Mouse (Mus musculus) E14TG2a.4 (cell line): ENCODE measurements around the gene Mt4.
A peak's percentile ranks its signal among the peaks of the same experiment; 100 is the strongest.
"Not testable (repeated sequence)": the region's sequence is repeated elsewhere in the genome, so short reads cannot be mapped to it uniquely, and the experiment has no call there.

ENCODE experiments used
- H3K27me3 ChIP-seq: 2 replicates; pipeline ENCODE4 v1.6.1; 2014; ENCODE audit warnings: low read length, control low read depth; ENCODE audit not compliant: insufficient read depth
- H3K36me3 ChIP-seq: 2 replicates; pipeline ENCODE4 v1.6.1; 2014; ENCODE audit warnings: low read length, control low read depth; ENCODE audit not compliant: insufficient read depth
- H3K4me1 ChIP-seq: replicated peaks from 2 replicates; pipeline ENCODE4 v1.6.1; 2014; ENCODE audit warnings: low read depth, low read length, control low read depth
- H3K4me3 ChIP-seq: replicated peaks from 2 replicates; pipeline ENCODE4 v1.5.1; 2014; ENCODE audit warnings: mild to moderate bottlenecking, low read length
- H3K9me3 ChIP-seq: 2 replicates; pipeline ENCODE4 v1.6.1; 2014; ENCODE audit warnings: low read length, control low read depth
- CTCF ChIP-seq: conservative IDR thresholded peaks from 2 replicates; pipeline ENCODE4 v1.5.1; 2014; ENCODE audit warnings: low read length
- NANOG ChIP-seq: IDR thresholded peaks from 2 replicates; pipeline ENCODE4 v1.6.1; 2014; ENCODE audit warnings: borderline replicate concordance, low read length, mixed read lengths
- POU5F1 ChIP-seq: IDR thresholded peaks from 2 replicates; pipeline ENCODE4 v1.6.1; 2014; ENCODE audit warnings: low read length, borderline replicate concordance

Gene Mt4

GRCm38 (mm10) chr8:94148236-94148635 is 11.2 kb downstream of the Mt4 start:
- H3K4me3 ChIP-seq = no peak overlapping the region
- H3K9me3 ChIP-seq = no peaks in the 10 kb centered on the region
- TF ChIP-seq POU5F1 = no peak
- no peak for TF ChIP-seq NANOG
- TF ChIP-seq CTCF = no peak
- H3K4me1 ChIP-seq = peaks cover 33% of the 10 kb centered on the region
- H3K27me3 ChIP-seq = peaks cover 26% of the 10 kb centered on the region
- no peaks in the 10 kb centered on the region for H3K36me3 ChIP-seq

GRCm38 (mm10) chr8:94150925-94151324 is 13.9 kb downstream of the Mt4 start:
- TF ChIP-seq POU5F1 = no peak
- TF ChIP-seq CTCF = no peak
- no peak for TF ChIP-seq NANOG
- H3K4me3 ChIP-seq = no peak overlapping the region
- H3K4me1 ChIP-seq = peaks cover 52% of the 10 kb centered on the region
- no peaks in the 10 kb centered on the region for H3K9me3 ChIP-seq
- no peaks in the 10 kb centered on the region for H3K36me3 ChIP-seq
- peaks cover 37% of the 10 kb centered on the region for H3K27me3 ChIP-seq

GRCm38 (mm10) chr8:94152513-94153300 is 15.7 kb downstream of the Mt4 start, which contains the start of gene Mt3:
Mt3 (plus strand) TSS chr8:94152607.
- Histone ChIP-seq H3K4me1 (peaks cover 56% of the 10 kb centered on the region), H3K36me3 (no peaks in the 10 kb centered on the region), H3K4me3 (peak within 1 kb of the TSS; percentile 72), H3K27me3 (peaks cover 37% of the 10 kb centered on the region), H3K9me3 (no peaks in the 10 kb centered on the region)
- TF ChIP-seq CTCF = no peak
- TF ChIP-seq POU5F1 = no peak
- no peak for TF ChIP-seq NANOG

DNA sequence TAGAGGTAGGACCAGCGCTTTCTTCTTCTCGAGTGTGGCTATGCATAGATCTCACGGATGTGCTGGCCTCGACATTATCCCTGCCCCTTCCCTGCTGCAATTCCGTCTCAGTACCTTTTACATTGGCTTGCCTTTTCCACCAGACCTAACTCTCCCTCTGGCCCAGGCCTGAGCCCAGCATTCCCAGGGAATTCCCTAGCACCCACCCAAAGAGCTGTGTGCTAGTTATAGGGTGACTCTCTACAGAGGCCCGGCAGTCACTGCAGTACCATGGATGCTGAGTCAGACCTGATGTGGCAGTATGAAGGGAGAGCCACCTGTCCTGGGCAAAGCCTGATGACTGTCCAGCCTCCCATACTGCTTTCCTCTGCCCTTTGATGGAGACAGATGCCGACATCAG is 16.5 kb downstream of the Mt4 start:
- peak overlapping the region; percentile 50 for H3K4me3 ChIP-seq
- peaks cover 50% of the 10 kb centered on the region for H3K4me1 ChIP-seq
- peaks cover 37% of the 10 kb centered on the region for H3K27me3 ChIP-seq
- no peaks in the 10 kb centered on the region for H3K36me3 ChIP-seq
- no peaks in the 10 kb centered on the region for H3K9me3 ChIP-seq
- no peak for TF ChIP-seq POU5F1

- Histone ChIP-seq H3K9me3 (no peaks in the 10 kb centered on the region), H3K4me3 (peak overlapping the region; percentile 32; the same call in 1 of the 2 replicates), H3K4me1 (peaks cover 50% of the 10 kb centered on the region), H3K36me3 (no peaks in the 10 kb centered on the region), H3K27me3 (peaks cover 37% of the 10 kb centered on the region)
- TF ChIP-seq NANOG = no peak
These were observed 17.5 kb downstream of the Mt4 start for GRCm38 (mm10) chr8:94154537-94154936.

DNA sequence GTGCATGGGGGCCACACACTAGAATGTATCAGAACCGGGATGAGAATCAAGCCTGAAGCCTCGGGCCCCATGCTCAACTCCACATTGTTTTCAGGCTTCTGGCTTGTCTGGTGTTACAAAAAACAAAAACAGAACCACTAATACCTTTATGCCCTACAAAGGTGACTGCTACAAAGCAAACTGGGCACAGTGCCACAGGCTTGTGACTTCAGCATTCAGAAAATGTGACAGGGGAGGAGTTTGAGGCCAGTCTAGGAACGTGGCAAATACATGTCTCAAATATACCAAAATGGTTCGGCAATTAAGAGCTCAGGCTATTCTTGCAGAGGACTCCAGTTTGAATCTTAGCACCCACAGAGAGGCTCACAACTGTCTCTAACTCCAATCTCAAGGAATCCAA is 19.1 kb downstream of the Mt4 start:
- Histone ChIP-seq H3K9me3 (no peaks in the 10 kb centered on the region), H3K36me3 (no peaks in the 10 kb centered on the region), H3K4me3 (no peak overlapping the region), H3K27me3 (peaks cover 31% of the 10 kb centered on the region), H3K4me1 (peaks cover 42% of the 10 kb centered on the region)
- TF ChIP-seq NANOG (no peak), POU5F1 (no peak), CTCF (no peak)

GRCm38 (mm10) chr8:94165772-94166171 is 28.8 kb downstream of the Mt4 start:
- H3K36me3 ChIP-seq, H3K27me3 ChIP-seq, H3K9me3 ChIP-seq, H3K4me3 ChIP-seq: not testable (repeated sequence)
- peaks cover 64% of the 10 kb centered on the region for H3K4me1 ChIP-seq

DNA sequence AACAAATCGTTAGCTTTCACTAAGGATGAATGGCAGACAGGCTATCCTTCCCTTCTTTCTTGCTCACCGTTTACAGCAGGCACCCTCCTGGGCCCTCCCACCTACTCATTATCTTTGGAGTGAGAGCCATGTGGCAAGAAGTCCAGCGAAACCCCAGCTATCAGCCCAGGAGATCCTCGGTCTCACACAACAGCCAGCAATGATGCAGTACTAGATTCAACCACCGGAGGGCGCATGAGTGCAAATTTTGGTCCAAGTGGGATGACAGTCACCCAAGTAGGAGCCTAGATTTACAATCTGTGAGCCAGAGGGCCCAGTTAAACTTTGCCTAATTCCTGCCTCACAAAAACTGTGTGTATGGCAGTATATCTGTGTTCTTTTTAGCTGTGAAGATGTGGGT is 30.2 kb downstream of the Mt4 start:
- H3K36me3 ChIP-seq = no peaks in the 10 kb centered on the region
- no peak overlapping the region for H3K4me3 ChIP-seq
- no peak for TF ChIP-seq NANOG
- TF ChIP-seq POU5F1 = no peak
- peak; percentile 98 for TF ChIP-seq CTCF
- H3K4me1 ChIP-seq = peaks cover 72% of the 10 kb centered on the region
- H3K27me3 ChIP-seq = peaks cover 19% of the 10 kb centered on the region
- H3K9me3 ChIP-seq = no peaks in the 10 kb centered on the region

GRCm38 (mm10) chr8:94169547-94169946 is 32.5 kb downstream of the Mt4 start:
- Histone ChIP-seq H3K27me3 (peaks cover 23% of the 10 kb centered on the region), H3K36me3 (no peaks in the 10 kb centered on the region), H3K9me3 (no peaks in the 10 kb centered on the region), H3K4me1 (peaks cover 73% of the 10 kb centered on the region), H3K4me3 (no peak overlapping the region)
- TF ChIP-seq CTCF = no peak
- TF ChIP-seq POU5F1 = no peak
- no peak for TF ChIP-seq NANOG

DNA sequence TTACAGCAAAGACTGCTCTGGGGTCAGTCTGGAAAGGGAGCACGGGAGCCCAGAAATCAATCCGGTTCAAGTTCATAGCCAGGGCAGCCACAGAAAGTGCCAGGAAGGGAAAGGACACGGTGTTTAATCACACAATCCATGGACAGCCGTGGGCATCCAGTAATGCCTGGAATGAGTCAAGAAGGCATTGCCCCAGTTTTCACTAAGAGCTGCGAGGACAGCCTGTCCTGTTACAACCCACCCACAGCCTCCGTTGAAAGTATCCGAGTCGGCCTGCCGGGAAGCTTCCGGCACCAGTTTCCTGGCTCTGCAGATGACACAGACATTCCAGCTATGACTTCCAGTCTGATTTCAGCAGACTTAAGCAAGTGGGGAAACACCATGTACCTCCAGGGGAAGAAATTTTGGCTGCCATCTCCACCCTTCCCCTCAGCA is 34.3 kb downstream of the Mt4 start:
- TF ChIP-seq POU5F1 = no peak
- TF ChIP-seq CTCF = no peak
- no peak for TF ChIP-seq NANOG
- no peaks in the 10 kb centered on the region for H3K9me3 ChIP-seq
- no peaks in the 10 kb centered on the region for H3K36me3 ChIP-seq
- peaks cover 76% of the 10 kb centered on the region for H3K4me1 ChIP-seq
- peak overlapping the region; percentile 89 for H3K4me3 ChIP-seq
- peaks cover 23% of the 10 kb centered on the region for H3K27me3 ChIP-seq
